Mouse (Mus musculus): ENCODE measurements around the gene Slc2a5.

- no peak for TF ChIP-seq POLR2A (IDR thresholded peaks at IDR 0.05; ENCODE audit: borderline replicate concordance, control insufficient read depth, low read depth, low read length)
- TF ChIP-seq CTCF (IDR thresholded peaks at IDR 0.05; ENCODE audit: control insufficient read depth, insufficient read depth, low read length): no peak
These were observed 1.2 kb downstream of the Slc2a5 start for GRCm38 (mm10) chr4:150120173-150120833.

Data from bone marrow, adult 2 months (tissue).